Mouse (Mus musculus) adrenal gland, postnatal 10 days (tissue): ENCODE results near the gene Hspa1a. TPM values are rescaled to one million over a fixed set of nuclear protein-coding genes. Genes with fewer than 3 reads are reported as not detected.
"Not testable (repeated sequence)": the region's sequence is repeated elsewhere in the genome, so short reads cannot be mapped to it uniquely, and the experiment has no call there.

ENCODE experiments used
- DNase-seq: peaks from one replicate; pipeline ENCODE4 v3.0.0; 2021; ENCODE audit warnings: mixed read lengths
- long read RNA-seq, 2 experiments: library from polyadenylated mRNA; stranded (forward); transcript quantifications; one replicate each; pipeline ENCODE4 v2.0.0; 2021
- total RNA-seq, 2 experiments: library from RNA; stranded (reverse); gene quantifications; 2 replicates each; pipeline ENCODE4 v1.2.3; 2021

The Hspa1a gene
- 10 to 100 TPM in 1 of 2 experiments, 1 to 10 TPM in 1; 7.3 to 13.6 TPM for total RNA-seq
- long read RNA-seq, experiment 1, transcript Hspa1a-201 (1 exons, 2,967 nt), result major isoform, 39 of 39 reads
- long read RNA-seq, experiment 1, partial matches to known transcripts, result 0 of 39 reads
- long read RNA-seq, experiment 1, other reads (novel, unspliced or antisense), result 0 of 39 reads
- long read RNA-seq, experiment 2, transcript Hspa1a-201 (1 exons, 2,967 nt), result major isoform, 20 of 20 reads
- long read RNA-seq, experiment 2, partial matches to known transcripts, result 0 of 20 reads
- long read RNA-seq, experiment 2, other reads (novel, unspliced or antisense), result 0 of 20 reads

- DNase-seq, result peak; percentile 81
These were observed at the start of gene Hspa1a, which contains the start of gene Hspa1l for GRCm38 (mm10) chr17:34972069-34972749. Gene Hspa1a, minus strand, starts transcription at chr17:34972156. Gene Hspa1l, plus strand, starts transcription at chr17:34972703.

DNA sequence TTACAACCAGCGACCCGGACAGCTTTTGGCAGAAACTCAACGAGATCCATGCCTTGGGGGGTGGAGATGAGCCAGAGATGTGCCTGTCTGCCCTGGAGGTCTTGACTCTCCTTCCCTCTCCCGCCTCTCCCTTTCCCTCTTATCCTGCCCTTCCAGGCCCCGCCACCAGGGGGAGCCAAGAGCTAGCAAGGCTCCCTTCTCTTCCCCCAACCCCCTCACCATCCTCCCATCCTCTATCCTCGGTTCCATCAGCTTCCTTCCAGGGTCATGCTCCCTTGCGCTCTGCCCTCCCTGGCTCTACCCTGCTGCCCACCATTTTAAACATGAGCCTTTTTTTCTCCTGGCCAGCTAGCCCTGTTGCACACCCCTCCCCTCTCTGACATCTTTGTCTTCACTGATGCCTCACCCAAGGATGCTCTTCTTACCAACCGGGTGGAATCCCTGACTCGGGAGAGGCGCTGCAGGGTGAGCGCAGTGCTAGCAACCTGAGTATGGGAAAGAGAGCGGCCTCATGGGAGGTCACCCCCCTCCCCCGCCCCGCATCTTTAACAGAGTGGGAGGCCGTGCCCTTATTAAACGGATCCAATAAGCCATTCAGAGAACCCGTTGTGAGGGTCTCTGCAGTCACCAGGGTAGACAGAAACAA is 49.3 kb upstream of the Hspa1a start:
- peak; percentile 95 for DNase-seq

DNA sequence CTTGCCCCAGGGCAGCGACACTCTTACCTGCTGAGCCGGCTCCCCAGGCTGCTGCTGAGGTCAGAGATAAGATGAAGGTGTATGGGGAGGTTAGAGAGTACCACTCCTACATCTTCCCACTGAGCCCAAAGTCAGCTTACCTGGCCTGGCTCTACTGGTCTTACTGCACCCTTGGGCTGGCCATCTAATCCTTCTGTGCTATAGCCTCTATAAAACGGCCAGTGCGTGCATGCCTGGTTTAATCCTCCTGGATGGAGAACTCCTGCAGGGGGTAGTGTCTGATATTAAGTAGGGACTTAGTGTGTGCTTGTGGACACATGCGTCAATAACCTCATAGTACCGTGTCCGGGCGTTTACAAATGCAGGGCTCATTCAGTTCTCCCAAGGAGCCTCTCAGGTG is 48.6 kb upstream of the Hspa1a start:
- no peak for DNase-seq

- no peak for DNase-seq
These were observed 47.9 kb upstream of the Hspa1a start for GRCm38 (mm10) chr17:35019894-35020293.

GRCm38 (mm10) chr17:35018171-35018570 is 46.2 kb upstream of the Hspa1a start:
- DNase-seq, result no peak

DNA sequence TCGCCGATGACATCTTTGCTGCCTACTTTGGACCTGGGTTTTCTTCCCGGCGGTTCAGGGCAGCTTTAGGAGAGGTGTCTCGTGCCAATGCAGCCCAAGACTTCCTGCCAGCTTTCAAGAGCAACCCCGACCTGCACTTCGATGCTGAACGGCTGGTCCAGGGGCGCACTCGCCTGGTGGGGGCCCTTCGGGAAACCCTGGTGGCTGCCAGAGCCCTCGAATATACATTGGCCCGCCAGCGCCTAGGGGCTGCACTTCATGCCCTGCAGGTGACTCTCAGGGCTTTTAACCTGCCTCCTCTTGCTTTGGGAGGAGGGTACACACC is 45.7 kb upstream of the Hspa1a start:
- DNase-seq, result no peak

- no peak for DNase-seq
These were observed 45.1 kb upstream of the Hspa1a start for GRCm38 (mm10) chr17:35016791-35017705.

- peak; percentile 74 for DNase-seq
These were observed 44.4 kb upstream of the Hspa1a start, which contains the start of gene Vwa7 for GRCm38 (mm10) chr17:35016376-35016775. Gene Vwa7, plus strand, starts transcription at chr17:35016579.

DNA sequence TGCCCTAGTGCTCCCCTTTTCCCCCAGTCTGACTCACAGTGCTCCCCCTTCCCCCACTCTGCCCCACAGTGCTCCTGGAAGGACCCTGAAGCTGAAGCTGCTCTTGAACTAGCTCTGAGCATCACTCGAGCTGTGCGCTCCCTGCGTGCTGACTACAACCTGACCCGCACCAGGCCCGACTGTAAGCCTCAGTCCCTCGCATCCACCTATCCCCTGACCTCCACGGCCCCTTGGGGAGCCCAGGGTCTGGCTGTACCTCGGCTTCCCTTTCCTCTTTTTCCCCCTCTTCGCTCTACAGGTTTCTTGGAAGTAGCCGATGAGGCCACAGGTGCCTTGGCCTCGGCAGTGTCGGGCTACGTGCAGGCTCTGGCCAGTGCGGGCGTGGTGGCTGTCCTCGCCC is 43.3 kb upstream of the Hspa1a start:
- no peak for DNase-seq

GRCm38 (mm10) chr17:35013221-35013620 is 41.3 kb upstream of the Hspa1a start:
- DNase-seq, result no peak

GRCm38 (mm10) chr17:35012430-35012829 is 40.5 kb upstream of the Hspa1a start:
- no peak for DNase-seq

GRCm38 (mm10) chr17:35011440-35011839 is 39.5 kb upstream of the Hspa1a start:
- no peak for DNase-seq

DNA sequence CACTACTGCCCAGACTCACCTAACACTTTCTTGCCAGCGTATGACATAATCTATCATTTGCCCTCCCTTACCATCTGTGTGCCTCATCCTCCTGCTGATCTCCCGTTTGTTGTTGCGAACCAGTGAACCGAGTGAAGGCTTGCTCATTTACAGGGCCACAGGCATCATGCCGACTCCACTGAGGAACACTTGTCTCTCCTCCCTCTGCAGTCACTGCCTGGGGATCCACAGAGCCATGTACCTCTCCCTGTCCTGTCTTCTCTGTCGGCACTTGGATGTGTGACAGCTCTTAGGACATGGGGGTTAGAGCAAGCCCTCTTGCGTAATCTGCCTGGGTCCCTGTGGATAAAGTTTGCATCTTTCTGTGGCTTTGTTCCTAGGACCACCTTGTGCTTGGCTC is 37.6 kb upstream of the Hspa1a start:
- DNase-seq, result no peak

DNA sequence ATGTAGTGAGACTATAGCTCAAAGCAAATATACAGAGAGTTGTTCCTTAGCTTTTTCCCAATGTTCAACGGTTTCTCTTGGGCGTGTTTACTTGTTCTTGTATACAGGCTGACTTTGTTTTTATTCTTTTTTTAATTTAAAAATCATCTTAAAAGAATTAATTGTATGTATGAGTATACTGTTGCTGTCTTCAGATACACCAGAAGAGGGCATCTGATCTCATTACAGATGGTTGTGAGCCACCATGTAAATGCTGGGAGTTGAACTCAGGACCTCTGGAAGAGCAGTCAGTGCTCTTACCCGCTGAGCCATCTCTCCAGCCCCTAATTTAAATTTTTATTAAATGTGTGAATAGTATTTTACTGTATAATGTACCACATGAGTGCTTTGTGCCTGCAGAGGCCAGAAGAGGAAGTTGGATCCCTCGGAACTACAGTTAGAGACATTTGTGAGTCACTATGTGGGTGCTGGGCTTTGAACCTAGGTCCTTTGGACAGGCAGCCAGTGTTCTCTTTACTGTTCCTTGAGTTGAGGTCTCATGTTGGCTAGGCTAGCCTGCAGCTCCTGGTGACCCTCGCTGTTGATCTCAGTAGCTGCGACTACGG is 35.5 kb upstream of the Hspa1a start:
- DNase-seq, result no peak

DNA sequence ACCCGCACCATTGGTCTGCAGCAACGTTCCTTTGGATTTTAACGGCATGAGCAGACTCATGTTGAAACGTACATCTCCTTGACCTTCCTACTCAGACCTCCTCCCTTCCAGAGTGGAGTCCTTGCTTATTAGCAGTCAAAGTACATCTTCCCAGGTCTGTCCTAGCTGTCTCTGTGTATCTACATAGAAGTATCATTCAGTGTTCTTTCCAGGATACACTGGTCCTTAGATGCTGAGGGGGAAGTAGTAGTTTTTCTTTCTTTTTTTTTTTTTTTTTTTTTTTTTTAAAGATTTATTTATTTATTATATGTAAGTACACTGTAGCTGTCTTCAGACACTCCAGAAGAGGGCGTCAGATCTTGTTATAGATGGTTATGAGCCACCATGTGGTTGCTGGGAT is 33.9 kb upstream of the Hspa1a start:
- DNase-seq, result not testable (repeated sequence)

DNA sequence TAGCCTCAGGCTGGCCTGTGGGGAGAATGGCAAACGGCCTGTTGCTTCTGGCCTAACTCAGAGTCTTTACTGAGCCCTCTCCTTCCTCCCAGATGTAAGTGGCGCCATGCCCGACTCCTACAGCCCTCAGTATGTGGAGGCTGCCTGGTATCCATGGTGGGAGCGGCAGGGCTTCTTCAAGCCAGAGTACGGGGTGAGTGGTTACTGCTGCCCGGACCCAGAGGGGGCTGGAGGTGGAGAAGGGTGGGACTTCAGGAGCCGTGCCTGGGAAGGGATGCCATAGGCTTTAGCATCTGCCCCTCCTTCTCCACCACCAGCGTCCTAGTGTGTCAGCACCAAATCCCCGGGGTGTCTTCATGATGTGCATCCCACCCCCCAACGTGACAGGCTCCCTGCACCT is 33.2 kb upstream of the Hspa1a start:
- DNase-seq, result no peak

DNA sequence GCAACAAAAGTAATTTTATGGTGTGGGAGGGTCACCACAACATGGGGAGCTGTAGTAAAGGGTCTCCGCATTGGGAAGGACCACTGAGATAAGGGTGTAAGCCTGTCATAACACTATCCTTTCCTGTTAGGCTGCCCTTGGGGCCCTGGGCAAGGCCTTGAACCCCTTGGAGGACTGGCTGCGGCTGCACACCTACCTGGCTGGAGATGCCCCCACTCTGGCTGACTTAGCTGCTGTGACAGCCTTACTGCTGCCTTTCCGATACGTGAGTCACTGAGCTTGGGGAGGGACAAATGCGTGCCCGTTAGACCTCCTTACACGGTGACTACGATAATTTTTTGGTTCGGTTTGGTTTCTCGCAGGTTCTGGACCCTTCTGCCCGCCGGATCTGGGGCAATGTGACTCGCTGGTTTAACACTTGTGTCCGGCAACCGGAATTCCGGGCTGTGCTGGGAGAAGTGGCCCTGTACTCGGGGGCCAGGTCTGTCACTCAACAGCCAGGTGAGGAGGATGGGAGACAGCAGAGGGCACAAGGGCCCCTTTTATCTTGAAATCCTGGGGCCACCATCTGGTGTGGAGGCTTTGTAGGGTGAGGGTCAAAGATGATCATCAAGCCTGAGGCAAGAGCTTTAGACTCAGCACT is 32.2 kb upstream of the Hspa1a start:
- no peak for DNase-seq

DNA sequence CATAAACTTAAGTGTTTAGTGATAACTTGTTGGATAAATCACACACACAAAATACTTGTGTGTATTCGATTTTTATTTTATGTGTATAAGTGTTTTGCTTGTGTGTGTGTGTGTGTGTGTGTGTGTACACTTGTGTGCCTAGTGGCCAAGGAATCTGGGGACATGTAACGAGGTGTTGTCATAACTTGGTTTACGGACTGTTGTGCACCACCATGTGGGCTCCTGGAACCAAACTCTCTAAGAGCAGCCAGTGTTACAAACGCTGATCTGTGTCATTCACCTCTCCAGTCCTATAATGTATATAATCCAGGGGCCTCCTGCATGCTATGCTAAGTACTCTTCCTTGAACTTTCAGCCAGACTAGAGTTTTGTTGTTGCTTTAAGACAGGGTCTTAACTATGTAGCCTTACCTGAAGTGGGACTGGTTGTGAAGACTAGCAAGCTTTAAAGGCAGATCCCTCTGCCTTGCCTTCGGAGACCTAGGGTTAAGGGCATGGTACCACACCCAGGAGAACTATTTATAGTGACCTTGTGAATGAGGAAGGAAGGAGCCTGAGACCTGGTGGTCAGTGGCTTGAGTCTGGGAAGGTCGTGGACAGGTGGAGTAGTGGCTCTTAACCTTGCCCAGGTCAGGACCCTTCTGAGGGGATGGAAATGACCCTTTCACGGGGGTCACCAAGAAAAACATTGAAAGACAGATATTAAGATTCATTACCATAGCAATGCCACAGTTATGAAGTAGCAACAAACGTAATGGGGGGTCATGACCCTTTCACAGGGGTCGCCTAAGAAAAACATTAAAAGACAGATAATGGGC is 31.3 kb upstream of the Hspa1a start:
- no peak for DNase-seq

DNA sequence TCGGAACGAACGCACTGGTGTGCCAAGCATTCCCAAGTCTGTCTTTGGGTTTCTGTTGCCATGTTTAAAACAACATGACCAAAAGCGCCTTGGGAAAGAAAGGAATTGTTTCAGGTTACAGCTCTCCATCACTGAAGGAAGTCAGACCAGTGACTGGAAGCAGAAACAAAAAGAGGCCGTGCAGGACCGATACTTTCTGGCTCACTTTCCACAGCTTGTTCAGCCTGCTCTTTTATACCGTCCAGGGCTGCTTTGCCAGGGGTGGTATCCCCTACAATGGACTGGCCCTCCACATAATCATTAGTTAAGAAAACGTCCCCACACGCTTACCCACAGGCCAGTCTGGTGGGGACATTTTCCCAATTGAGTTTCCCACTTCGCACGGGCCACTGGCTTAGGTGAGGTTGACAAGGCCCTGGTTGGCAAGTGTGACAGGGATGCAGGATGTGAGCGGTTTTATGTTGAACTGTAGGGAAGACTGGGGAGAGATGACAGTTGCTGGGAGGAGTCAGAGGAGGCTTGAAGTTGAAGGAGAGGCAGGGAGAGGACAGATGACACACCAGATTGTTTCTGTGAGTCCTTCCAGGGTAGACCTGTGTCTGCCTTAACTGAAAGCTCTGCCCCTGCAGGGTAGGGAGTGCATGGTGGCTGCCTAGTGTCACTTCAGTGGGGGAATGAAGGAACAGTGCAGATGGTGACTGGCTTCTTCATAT is 30.4 kb upstream of the Hspa1a start:
- DNase-seq, result no peak
